Mouse (Mus musculus): Measurements from ENCODE around the gene Gpc5. TPM values are rescaled to one million over a fixed set of nuclear protein-coding genes. Genes with fewer than 3 reads are reported as not detected.

Gene Gpc5
- polyA plus RNA-seq, 1 experiment from 2014 or later = 5.5 TPM

- no peaks in the 10 kb centered on the region for H3K4me1 ChIP-seq (ENCODE audit: control insufficient read depth, insufficient read depth, low read length)
- H3K4me3 ChIP-seq (replicated peaks; ENCODE audit: low read depth, low read length) = no peak overlapping the region
- no peak overlapping the region for H3K9ac ChIP-seq (replicated peaks; ENCODE audit: low read length)
- WGBS = 82% methylated on average over 4 of the region's 4 CpGs
- DNase-seq = no peak
- H3K27me3 ChIP-seq (ENCODE audit: control insufficient read depth, insufficient read depth, low read length) = no peaks in the 10 kb centered on the region
- H3K27ac ChIP-seq (replicated peaks; ENCODE audit: low read depth, low read length) = no peak overlapping the region
- no peak for ATAC-seq (ENCODE audit: low FRiP score, low TSS enrichment)
- H3K36me3 ChIP-seq (ENCODE audit: control insufficient read depth, insufficient read depth, low read length) = no peaks in the 10 kb centered on the region
- H3K9me3 ChIP-seq (ENCODE audit: control insufficient read depth, low read length) = no peaks in the 10 kb centered on the region
- no peak overlapping the region for H3K4me2 ChIP-seq (ENCODE audit: low read length)
Observed at GRCm38 (mm10) chr14:116087010-116087409, 995.0 kb downstream of the Gpc5 start.

DNA sequence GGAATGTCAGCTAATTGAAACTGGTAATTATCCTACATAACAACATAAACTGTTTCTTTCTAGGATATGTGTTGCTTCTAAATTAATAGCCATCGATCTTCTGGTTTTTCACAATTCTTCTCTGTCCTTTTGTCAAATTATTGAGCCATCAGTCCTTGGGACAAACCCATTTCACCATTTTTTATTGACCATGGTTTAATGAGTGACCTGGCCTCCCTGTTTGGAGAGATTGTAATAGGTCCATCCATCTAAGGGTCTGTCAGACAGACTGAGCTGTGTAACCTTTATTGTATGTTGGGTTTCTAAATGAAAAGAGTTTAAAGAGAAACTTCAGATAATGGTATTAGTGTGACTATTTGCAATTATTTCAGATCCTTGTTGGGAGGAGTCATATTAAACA is 1035.9 kb downstream of the Gpc5 start:
- no peak for ATAC-seq (ENCODE audit: low FRiP score, low TSS enrichment)
- H3K9me3 ChIP-seq (ENCODE audit: control insufficient read depth, low read length) = no peaks in the 10 kb centered on the region
- 91% methylated on average over 1 of the region's 1 CpGs for WGBS

DNA sequence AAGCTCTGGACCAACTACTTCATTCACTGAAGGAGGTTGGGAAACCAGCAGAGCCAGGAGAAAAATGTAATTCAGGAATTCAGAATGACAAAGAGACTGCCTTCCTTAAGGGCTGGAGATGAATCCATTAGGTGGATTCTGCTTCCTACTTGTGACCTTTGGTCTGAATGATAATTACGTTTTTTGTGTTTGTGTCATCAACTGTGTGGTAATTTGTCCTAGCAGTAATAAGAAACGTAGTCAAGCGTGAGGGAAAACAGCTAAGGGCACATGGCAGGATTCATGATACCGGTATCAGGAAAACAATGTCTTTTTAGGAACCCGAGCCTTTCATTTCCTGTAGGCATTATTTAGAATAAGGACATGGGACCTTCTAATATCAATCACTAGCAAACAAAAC is 1045.3 kb downstream of the Gpc5 start:
- Histone ChIP-seq H3K36me3 (ENCODE audit: control insufficient read depth, insufficient read depth, low read length) (no peaks in the 10 kb centered on the region), H3K4me2 (ENCODE audit: low read length) (no peak overlapping the region), H3K27ac (replicated peaks; ENCODE audit: low read depth, low read length) (no peak overlapping the region), H3K9me3 (ENCODE audit: control insufficient read depth, low read length) (no peaks in the 10 kb centered on the region), H3K9ac (replicated peaks; ENCODE audit: low read length) (no peak overlapping the region), H3K4me3 (replicated peaks; ENCODE audit: low read depth, low read length) (no peak overlapping the region), H3K4me1 (ENCODE audit: control insufficient read depth, insufficient read depth, low read length) (no peaks in the 10 kb centered on the region), H3K27me3 (ENCODE audit: control insufficient read depth, insufficient read depth, low read length) (no peaks in the 10 kb centered on the region)
- ATAC-seq (ENCODE audit: low FRiP score, low TSS enrichment) = no peak
- DNase-seq = no peak
- WGBS = 26% methylated on average over 5 of the region's 5 CpGs

More for the DNA sequence above, 1035.9 kb downstream of the Gpc5 start:
- H3K9ac ChIP-seq (replicated peaks; ENCODE audit: low read length) = no peak overlapping the region
- no peak for DNase-seq
- no peak overlapping the region for H3K4me2 ChIP-seq (ENCODE audit: low read length)
- no peaks in the 10 kb centered on the region for H3K36me3 ChIP-seq (ENCODE audit: control insufficient read depth, insufficient read depth, low read length)
- H3K27me3 ChIP-seq (ENCODE audit: control insufficient read depth, insufficient read depth, low read length) = no peaks in the 10 kb centered on the region
- no peak overlapping the region for H3K27ac ChIP-seq (replicated peaks; ENCODE audit: low read depth, low read length)
- H3K4me3 ChIP-seq (replicated peaks; ENCODE audit: low read depth, low read length) = no peak overlapping the region
- H3K4me1 ChIP-seq (ENCODE audit: control insufficient read depth, insufficient read depth, low read length) = no peaks in the 10 kb centered on the region

DNA sequence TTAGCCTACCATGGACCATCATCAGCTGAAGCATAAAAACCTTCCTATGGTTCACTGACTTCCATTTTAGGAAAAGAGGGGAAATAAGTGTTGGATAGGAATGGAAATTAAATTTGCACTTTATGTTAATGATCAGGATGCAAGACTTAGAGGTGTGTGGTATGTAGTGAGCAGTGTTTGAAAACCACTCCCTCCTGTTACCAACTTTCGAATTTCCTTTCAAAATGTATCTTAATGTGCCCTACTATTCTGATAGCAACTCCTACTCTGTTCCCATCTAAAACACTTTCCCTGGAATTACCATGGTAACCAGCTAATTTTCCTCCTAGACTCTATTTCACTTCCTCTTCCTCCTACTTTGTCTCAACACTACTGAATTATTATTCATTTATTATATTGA is 1045.8 kb downstream of the Gpc5 start:
- DNase-seq = no peak

DNA sequence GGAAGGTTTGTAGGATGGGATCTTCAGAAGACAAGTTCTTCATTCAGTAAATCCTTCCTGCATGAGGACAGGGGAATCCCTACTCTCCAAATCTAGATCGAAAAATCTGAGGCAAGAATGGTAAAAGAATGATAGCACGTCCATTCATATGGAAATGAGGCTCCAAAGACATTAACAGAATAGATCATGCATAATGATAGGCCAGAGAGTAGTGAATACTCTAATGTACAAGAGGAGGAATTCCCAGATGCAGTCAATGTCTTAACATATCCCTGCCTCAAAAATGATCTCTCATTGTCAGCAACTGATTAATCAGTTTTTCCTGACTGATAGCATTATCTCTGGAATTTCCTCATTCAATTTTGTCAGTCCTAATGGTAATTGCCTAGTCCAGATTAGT is 1070.6 kb downstream of the Gpc5 start:
- no peak for DNase-seq
- WGBS = 23% methylated on average over 2 of the region's 2 CpGs
- H3K4me1 ChIP-seq (ENCODE audit: control insufficient read depth, insufficient read depth, low read length) = no peaks in the 10 kb centered on the region

More for the DNA sequence above, 1045.8 kb downstream of the Gpc5 start:
- Histone ChIP-seq H3K9ac (replicated peaks; ENCODE audit: low read length) (no peak overlapping the region), H3K4me1 (ENCODE audit: control insufficient read depth, insufficient read depth, low read length) (no peaks in the 10 kb centered on the region), H3K4me2 (ENCODE audit: low read length) (no peak overlapping the region), H3K27me3 (ENCODE audit: control insufficient read depth, insufficient read depth, low read length) (no peaks in the 10 kb centered on the region), H3K4me3 (replicated peaks; ENCODE audit: low read depth, low read length) (no peak overlapping the region), H3K36me3 (ENCODE audit: control insufficient read depth, insufficient read depth, low read length) (no peaks in the 10 kb centered on the region), H3K9me3 (ENCODE audit: control insufficient read depth, low read length) (no peaks in the 10 kb centered on the region), H3K27ac (replicated peaks; ENCODE audit: low read depth, low read length) (no peak overlapping the region)
- WGBS = 72% methylated on average over 1 of the region's 1 CpGs
- no peak for ATAC-seq (ENCODE audit: low FRiP score, low TSS enrichment)

DNA sequence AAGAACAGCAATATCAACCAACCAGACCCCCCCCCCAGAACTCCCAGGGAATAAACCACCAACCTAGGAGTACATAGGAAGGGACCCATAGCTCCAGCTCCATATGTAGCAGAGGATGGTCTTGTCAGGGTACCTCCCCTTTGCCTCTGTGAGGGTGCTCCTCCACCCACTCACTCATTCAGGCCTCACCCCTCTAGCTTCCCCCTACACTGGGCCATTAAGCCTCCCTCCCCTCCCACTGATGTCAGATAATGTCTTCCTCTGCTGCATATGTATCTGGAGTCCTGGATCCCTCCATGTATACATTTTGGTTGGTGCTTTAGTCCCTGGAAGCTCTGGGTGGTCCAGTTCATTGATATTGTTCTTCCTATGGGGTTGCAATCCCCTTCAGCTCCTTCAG is 1075.4 kb downstream of the Gpc5 start:
- H3K27ac ChIP-seq (replicated peaks; ENCODE audit: low read depth, low read length) = no peak overlapping the region
- H3K27me3 ChIP-seq (ENCODE audit: control insufficient read depth, insufficient read depth, low read length) = no peaks in the 10 kb centered on the region
- H3K4me3 ChIP-seq (replicated peaks; ENCODE audit: low read depth, low read length) = no peak overlapping the region
- no peak for ATAC-seq (ENCODE audit: low FRiP score, low TSS enrichment)
- H3K36me3 ChIP-seq (ENCODE audit: control insufficient read depth, insufficient read depth, low read length) = no peaks in the 10 kb centered on the region
- H3K4me2 ChIP-seq (ENCODE audit: low read length) = no peak overlapping the region
- H3K9ac ChIP-seq (replicated peaks; ENCODE audit: low read length) = no peak overlapping the region
- H3K4me1 ChIP-seq (ENCODE audit: control insufficient read depth, insufficient read depth, low read length) = no peaks in the 10 kb centered on the region
- no peaks in the 10 kb centered on the region for H3K9me3 ChIP-seq (ENCODE audit: control insufficient read depth, low read length)
- DNase-seq = no peak

More for the DNA sequence above, 1070.6 kb downstream of the Gpc5 start:
- no peak for ATAC-seq (ENCODE audit: low FRiP score, low TSS enrichment)
- no peaks in the 10 kb centered on the region for H3K36me3 ChIP-seq (ENCODE audit: control insufficient read depth, insufficient read depth, low read length)
- H3K4me3 ChIP-seq (replicated peaks; ENCODE audit: low read depth, low read length) = no peak overlapping the region
- no peak overlapping the region for H3K4me2 ChIP-seq (ENCODE audit: low read length)
- no peaks in the 10 kb centered on the region for H3K9me3 ChIP-seq (ENCODE audit: control insufficient read depth, low read length)
- H3K27ac ChIP-seq (replicated peaks; ENCODE audit: low read depth, low read length) = no peak overlapping the region
- H3K9ac ChIP-seq (replicated peaks; ENCODE audit: low read length) = no peak overlapping the region
- H3K27me3 ChIP-seq (ENCODE audit: control insufficient read depth, insufficient read depth, low read length) = no peaks in the 10 kb centered on the region

DNA sequence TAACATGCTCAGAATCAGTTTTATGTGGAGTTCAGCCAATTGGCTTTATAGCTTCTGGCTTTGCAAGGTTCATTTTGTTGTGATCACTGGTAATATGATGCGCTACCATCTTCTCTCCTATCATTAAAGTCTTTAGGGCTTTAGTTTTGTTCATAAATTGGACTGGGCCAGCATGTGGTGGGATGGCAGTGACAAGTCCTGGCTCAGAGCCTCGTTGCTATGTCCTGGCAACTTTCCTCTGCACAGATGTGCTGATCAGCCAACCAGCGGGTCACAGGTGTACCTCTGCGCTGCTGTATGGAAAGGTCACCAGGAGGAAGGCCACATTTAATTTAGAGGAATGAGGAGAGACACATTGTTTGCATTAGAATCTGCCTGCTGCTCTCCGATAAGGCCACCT is 1077.1 kb downstream of the Gpc5 start:
- DNase-seq = peak; percentile 30
- 72% methylated on average over 5 of the region's 5 CpGs for WGBS
- Histone ChIP-seq H3K9ac (replicated peaks; ENCODE audit: low read length) (no peak overlapping the region), H3K27ac (replicated peaks; ENCODE audit: low read depth, low read length) (no peak overlapping the region), H3K4me2 (ENCODE audit: low read length) (no peak overlapping the region), H3K4me3 (replicated peaks; ENCODE audit: low read depth, low read length) (no peak overlapping the region), H3K4me1 (ENCODE audit: control insufficient read depth, insufficient read depth, low read length) (no peaks in the 10 kb centered on the region), H3K27me3 (ENCODE audit: control insufficient read depth, insufficient read depth, low read length) (no peaks in the 10 kb centered on the region), H3K36me3 (ENCODE audit: control insufficient read depth, insufficient read depth, low read length) (no peaks in the 10 kb centered on the region), H3K9me3 (ENCODE audit: control insufficient read depth, low read length) (no peaks in the 10 kb centered on the region)
- 0 out of 2 replicates have a peak, but pooled peaks have one; percentile 24 for ATAC-seq (ENCODE audit: low FRiP score, low TSS enrichment)

DNA sequence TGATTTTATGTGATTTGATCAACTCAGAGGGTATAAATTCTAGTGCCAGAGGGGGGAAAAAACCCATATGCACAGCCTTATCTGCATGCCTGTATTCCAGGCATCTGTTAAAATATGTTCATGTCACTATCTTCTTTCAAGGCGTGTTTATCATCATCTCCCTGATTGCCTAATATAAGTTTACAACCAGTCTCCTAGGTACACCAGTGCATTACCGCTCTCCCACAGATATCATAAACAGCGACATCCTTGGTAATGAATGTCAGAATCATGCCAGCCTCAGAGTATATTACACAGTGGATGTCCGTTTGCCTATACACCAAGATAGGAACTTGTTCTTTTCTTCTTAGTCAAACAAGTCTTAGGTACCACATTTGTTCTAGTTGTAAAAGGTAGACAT is 1095.0 kb downstream of the Gpc5 start:
- no peaks in the 10 kb centered on the region for H3K4me1 ChIP-seq (ENCODE audit: control insufficient read depth, insufficient read depth, low read length)
- no peaks in the 10 kb centered on the region for H3K9me3 ChIP-seq (ENCODE audit: control insufficient read depth, low read length)
- no peak overlapping the region for H3K4me3 ChIP-seq (replicated peaks; ENCODE audit: low read depth, low read length)
- ATAC-seq (ENCODE audit: low FRiP score, low TSS enrichment) = no peak
- no peak overlapping the region for H3K9ac ChIP-seq (replicated peaks; ENCODE audit: low read length)
- no peaks in the 10 kb centered on the region for H3K27me3 ChIP-seq (ENCODE audit: control insufficient read depth, insufficient read depth, low read length)
- no peak overlapping the region for H3K4me2 ChIP-seq (ENCODE audit: low read length)
- WGBS = 89% methylated on average over 4 of the region's 4 CpGs
- no peak for DNase-seq
- no peaks in the 10 kb centered on the region for H3K36me3 ChIP-seq (ENCODE audit: control insufficient read depth, insufficient read depth, low read length)
- no peak overlapping the region for H3K27ac ChIP-seq (replicated peaks; ENCODE audit: low read depth, low read length)

- no peaks in the 10 kb centered on the region for H3K4me1 ChIP-seq (ENCODE audit: control insufficient read depth, insufficient read depth, low read length)
- no peaks in the 10 kb centered on the region for H3K9me3 ChIP-seq (ENCODE audit: control insufficient read depth, low read length)
- ATAC-seq (ENCODE audit: low FRiP score, low TSS enrichment) (peak; percentile 55; the same call in 1 of the 2 replicates), DNase-seq (peak; percentile 60)
- 25% methylated on average over 6 of the region's 6 CpGs for WGBS
- no peak overlapping the region for H3K4me2 ChIP-seq (ENCODE audit: low read length)
- H3K36me3 ChIP-seq (ENCODE audit: control insufficient read depth, insufficient read depth, low read length) = no peaks in the 10 kb centered on the region
- no peaks in the 10 kb centered on the region for H3K27me3 ChIP-seq (ENCODE audit: control insufficient read depth, insufficient read depth, low read length)
- no peak overlapping the region for H3K27ac ChIP-seq (replicated peaks; ENCODE audit: low read depth, low read length)
- no peak overlapping the region for H3K4me3 ChIP-seq (replicated peaks; ENCODE audit: low read depth, low read length)
- H3K9ac ChIP-seq (replicated peaks; ENCODE audit: low read length) = no peak overlapping the region
Observed at GRCm38 (mm10) chr14:116206977-116207376, 1115.0 kb downstream of the Gpc5 start.

All from midbrain, embryonic 14.5 days (tissue).